Comparison of ENCODE assay signal across 17 mouse cellular contexts in the genomic region with DNA sequence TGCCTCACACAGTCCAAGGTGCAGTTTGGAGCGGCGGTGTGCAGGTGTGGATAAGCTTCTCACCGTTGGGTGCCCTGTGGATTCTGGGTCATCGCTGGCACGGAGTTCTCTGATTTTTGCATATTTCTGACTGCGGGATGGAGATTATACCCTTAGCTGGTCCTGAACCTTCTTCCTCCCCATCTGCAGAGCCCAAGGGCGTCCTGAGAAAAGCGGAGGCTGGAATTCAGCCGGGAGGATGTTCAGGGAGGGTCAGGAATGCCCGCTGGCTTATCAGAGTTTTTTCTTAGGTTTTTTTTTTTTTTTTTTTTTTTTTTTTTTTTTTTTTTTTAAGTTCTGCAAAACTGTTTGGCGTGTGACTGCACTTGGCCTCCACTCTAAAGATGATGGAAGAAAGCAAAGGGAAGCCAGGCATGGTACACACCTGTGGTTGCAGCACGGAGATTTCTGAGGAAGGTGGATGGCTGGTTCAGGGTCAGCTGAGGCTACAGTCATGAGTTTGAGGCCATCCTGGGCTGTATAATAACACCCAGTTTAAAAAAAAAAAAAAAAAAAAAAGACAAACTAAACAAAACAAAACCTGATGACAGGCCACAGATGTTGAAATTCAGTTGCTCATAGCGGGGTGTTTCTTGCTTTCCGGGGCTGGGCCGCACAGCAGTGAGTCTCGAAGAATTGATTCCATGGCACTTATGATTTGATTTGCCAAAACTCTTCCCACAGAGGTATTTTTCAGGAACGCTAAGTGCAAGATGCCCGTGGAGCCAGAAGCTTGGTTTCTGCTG. TPM values are rescaled to one million over a fixed set of nuclear protein-coding genes. Genes with fewer than 3 reads are reported as not detected.
DNase-seq lines count a peak whose midpoint lies in the region; ATAC-seq and TF ChIP-seq lines count a peak whose summit lies in the region.
"Had no signal": no experiment of that assay in that cellular context is flagged by ENCODE, and none has a peak within 500 bp of the region (broad histone marks: within the 10 kb centered on the region; RNA-seq: fewer than 3 reads in every experiment).

No protein-coding gene starts in this region.

- H3K27ac ChIP-seq in kidney, postnatal 0 days: no peak overlapping the region
- H3K27ac ChIP-seq in CH12.LX (ENCODE audit: insufficient read depth, low read depth): no peak overlapping the region
- H3K27ac ChIP-seq in brown adipose tissue, adult 24 weeks (replicated peaks; ENCODE audit: low read depth, low read length): peak overlapping the region; percentile 89
- no peak overlapping the region for H3K27ac ChIP-seq in hindbrain, embryonic 14.5 days
- H3K27ac ChIP-seq: embryonic facial prominence, embryonic 13.5 days; hindbrain, postnatal 0 days; neural tube, embryonic 12.5 days had no signal

- H3K4me3 ChIP-seq in kidney, postnatal 0 days (replicated peaks; ENCODE audit: low read depth, low read length): no peak overlapping the region
- no peak overlapping the region for H3K4me3 ChIP-seq in CH12.LX (replicated peaks in 1 of 3; ENCODE audit: low read depth in 2 of 3, low read length in 2 of 3, poor library complexity in 1 of 3)
- peak overlapping the region; percentile 15 for H3K4me3 ChIP-seq in brown adipose tissue, adult 24 weeks (ENCODE audit: insufficient read depth, low read depth, low read length)
- H3K4me3 ChIP-seq in hindbrain, embryonic 14.5 days (replicated peaks; ENCODE audit: low read length): no peak overlapping the region
- H3K4me3 ChIP-seq: embryonic facial prominence, embryonic 13.5 days; neural tube, embryonic 12.5 days had no signal

- H3K9me3 ChIP-seq in kidney, postnatal 0 days (replicated peaks; ENCODE audit: low read length): no peaks in the 10 kb centered on the region
- no peaks in the 10 kb centered on the region for H3K9me3 ChIP-seq in CH12.LX (replicated peaks; ENCODE audit: low read length)
- H3K9me3 ChIP-seq in hindbrain, embryonic 14.5 days (ENCODE audit: control insufficient read depth, low read length): no peaks in the 10 kb centered on the region
- H3K9me3 ChIP-seq: embryonic facial prominence, embryonic 13.5 days; G1E; neural tube, embryonic 12.5 days had no signal

- dilution Hi-C loops in CH12.LX (cut with MboI; ENCODE audit: extremely low pct_ligation_motif_present, extremely low pct_unique_long_range_greater_than_20kb, low sequenced_read_pairs): no loop called here

- H3K9ac ChIP-seq in kidney, postnatal 0 days (ENCODE audit: low read depth, low read length): no peak overlapping the region
- H3K9ac ChIP-seq in CH12.LX (ENCODE audit: insufficient read depth, low read depth): no peak overlapping the region
- H3K9ac ChIP-seq in hindbrain, embryonic 14.5 days: no peak overlapping the region
- H3K9ac ChIP-seq: embryonic facial prominence, embryonic 13.5 days; neural tube, embryonic 12.5 days had no signal

- 61% methylated on average over 18 of the region's 18 CpGs for WGBS in kidney, postnatal 0 days
- 70% methylated on average over 18 of the region's 18 CpGs for WGBS in hindbrain, embryonic 14.5 days

- no peaks in the 10 kb centered on the region for H3K4me1 ChIP-seq in kidney, postnatal 0 days (replicated peaks; ENCODE audit: insufficient read depth, low read length)
- peaks cover 2 to 12% of the 10 kb centered on the region in 2 experiments; a peak in 3 of 4 replicates for H3K4me1 ChIP-seq in CH12.LX (ENCODE audit: control insufficient read depth in 1 of 2, insufficient read depth in 2 of 2)
- peaks cover 20% of the 10 kb centered on the region for H3K4me1 ChIP-seq in brown adipose tissue, adult 24 weeks (ENCODE audit: control insufficient read depth, insufficient read depth, insufficient read length, low read length)
- H3K4me1 ChIP-seq in hindbrain, embryonic 14.5 days (replicated peaks; ENCODE audit: control insufficient read depth, insufficient read depth, low read length): no peaks in the 10 kb centered on the region

- DNase-seq in heart, adult 11 months: peak; percentile 95
- DNase-seq in heart, adult 8-10 months (ENCODE audit: low spot score): no peak
- DNase-seq in kidney, postnatal 0 days (ENCODE audit: low spot score): peak; percentile 36
- no peak for DNase-seq in kidney, adult 11 months
- DNase-seq in CH12.LX (ENCODE audit: extremely low read depth): no peak
- no peak for DNase-seq in left cerebral cortex, postnatal 36 days (ENCODE audit: low spot score in 2 of 2)
- DNase-seq in hindbrain, embryonic 14.5 days (ENCODE audit: low spot score): no peak
- DNase-seq: adrenal gland, postnatal 36 days; B cell, adult 2 months; kidney, postnatal 14 days; lung, postnatal 10 days; right cerebral cortex, postnatal 25 days had no signal

- no peak for TF ChIP-seq CTCF in kidney, postnatal 0 days (IDR thresholded peaks at IDR 0.05; ENCODE audit: low read depth)
- TF ChIP-seq CTCF in CH12.LX (conservative IDR thresholded peaks at IDR 0.05 in 1 of 2, IDR thresholded peaks at IDR 0.05 in 1 of 2; ENCODE audit: low read depth in 2 of 2, low read length in 2 of 2): no peak

- no peaks in the 10 kb centered on the region for H3K36me3 ChIP-seq in kidney, postnatal 0 days (ENCODE audit: insufficient read depth, low read length)
- H3K36me3 ChIP-seq in CH12.LX (replicated peaks in 1 of 2; ENCODE audit: control insufficient read depth in 1 of 2, insufficient read depth in 1 of 2, low read length in 1 of 2): no peaks in the 10 kb centered on the region
- no peaks in the 10 kb centered on the region for H3K36me3 ChIP-seq in hindbrain, embryonic 14.5 days (replicated peaks; ENCODE audit: control insufficient read depth, insufficient read depth)
- H3K36me3 ChIP-seq: embryonic facial prominence, embryonic 13.5 days; G1E; neural tube, embryonic 12.5 days had no signal

- no peak for TF ChIP-seq RAD21 in CH12.LX (IDR thresholded peaks at IDR 0.05; ENCODE audit: low read depth, low read length)

- no peak overlapping the region for H3K4me2 ChIP-seq in kidney, postnatal 0 days (ENCODE audit: low read length)
- peak overlapping the region; percentile 8; the same call in 1 of the 2 replicates for H3K4me2 ChIP-seq in CH12.LX (ENCODE audit: insufficient read depth, low read depth, poor library complexity, severe bottlenecking)
- H3K4me2 ChIP-seq in hindbrain, embryonic 14.5 days (replicated peaks): no peak overlapping the region
- H3K4me2 ChIP-seq: embryonic facial prominence, embryonic 13.5 days; neural tube, embryonic 12.5 days had no signal

- H3K79me2 ChIP-seq in CH12.LX (replicated peaks; ENCODE audit: control insufficient read depth, extremely low read depth, insufficient read depth, poor library complexity, severe bottlenecking): no peaks in the 10 kb centered on the region

- intact Hi-C loops in left cerebral cortex, postnatal 36 days (cut with DNase I): no loop called here

- no peak for TF ChIP-seq POLR2A in CH12.LX (IDR thresholded peaks at IDR 0.05; ENCODE audit: low read depth, low read length)

- TF ChIP-seq EP300 in CH12.LX (IDR thresholded peaks at IDR 0.05; ENCODE audit: low read length): no peak

- H3K27me3 ChIP-seq in kidney, postnatal 0 days (ENCODE audit: insufficient read depth, low read length): no peaks in the 10 kb centered on the region
- H3K27me3 ChIP-seq in CH12.LX (replicated peaks): no peaks in the 10 kb centered on the region
- H3K27me3 ChIP-seq in hindbrain, embryonic 14.5 days (ENCODE audit: control insufficient read depth, insufficient read depth, low read length): no peaks in the 10 kb centered on the region
- H3K27me3 ChIP-seq: embryonic facial prominence, embryonic 13.5 days; neural tube, embryonic 12.5 days had no signal

- no peak for ATAC-seq in kidney, postnatal 0 days (replicated peaks; ENCODE audit: low FRiP score, low read depth)
- no peak for ATAC-seq in hindbrain, embryonic 14.5 days (ENCODE audit: low FRiP score)
- ATAC-seq: hindbrain, postnatal 0 days had no signal

- in situ Hi-C loops in CH12.LX (cut with MboI; ENCODE audit: low pct_ligation_motif_present, low pct_unique_long_range_greater_than_20kb, low sequenced_read_pairs): no loop called here

TF ChIP-seq in CH12.LX, 34 proteins besides CTCF, POLR2A, EP300 and RAD21:
- TF ChIP-seq ZNF384 (IDR thresholded peaks at IDR 0.05; ENCODE audit: low read depth, low read length) (peak; percentile 67), MAFK (IDR thresholded peaks at IDR 0.05; ENCODE audit: insufficient replicate concordance, low read length) (no peak)
TF ChIP-seq in CH12.LX: peak in this region for 1.

RNA-seq across cellular contexts. Expression of gene Qk, which starts 52.5 kb away (rescaled TPM):
- 100 to 1,000 TPM; 453 to 510 (median 503) TPM for total RNA-seq in heart, adult 8-10 months (2022)
- polyA plus RNA-seq in kidney, postnatal 0 days (2015; fragmentation: Nextera tagmentation; extraction: Ambion mirVana): 30.3 and 32.4 TPM in 2 replicates
- total RNA-seq in CH12.LX (2012; rRNA removed): 20.3 and 22.2 TPM in 2 replicates
- total RNA-seq in CH12.LX (2014; rRNA removed): 29.3 and 32.7 TPM in 2 replicates
- 50.4 and 51.4 TPM in 2 replicates for polyA plus RNA-seq in CH12.LX (2012; ENCODE audit: insufficient read length, low read depth)
- 165 and 326 TPM in 2 replicates for polyA plus RNA-seq in brown adipose tissue, adult 24 weeks (2012; ENCODE audit: insufficient read depth, insufficient read length, missing spikeins)
- total RNA-seq in left cerebral cortex, postnatal 36 days (2021): 100 to 1,000 TPM; 333 to 359 TPM
- polyA plus RNA-seq in hindbrain, embryonic 14.5 days (2014; fragmentation: Nextera tagmentation; extraction: Ambion mirVana): 59.4 and 63.8 TPM in 2 replicates

Comparison
In these comparisons a context has a peak if more than half of its experiments do, and no peak if none do; other contexts are left out.
1. DNase-seq: peak in heart, adult 11 months (single experiment) and kidney, postnatal 0 days (single experiment); none in heart, adult 8-10 months (single experiment), kidney, adult 11 months (single experiment), CH12.LX (single experiment), left cerebral cortex, postnatal 36 days (0 of 2) and hindbrain, embryonic 14.5 days (single experiment).